Mouse (Mus musculus) monocyte, adult 2 months (primary cell): Measurements from ENCODE around the gene Chsy1.
A peak's percentile ranks its signal among the peaks of the same experiment; 100 is the strongest.

Source experiments
- DNase-seq, 2 experiments: peaks; one replicate each; pipeline ENCODE4 v3.0.0; 2022; ENCODE audit warnings: low spot score in 2 of 2, low read depth in 1 of 2

Gene Chsy1

DNA sequence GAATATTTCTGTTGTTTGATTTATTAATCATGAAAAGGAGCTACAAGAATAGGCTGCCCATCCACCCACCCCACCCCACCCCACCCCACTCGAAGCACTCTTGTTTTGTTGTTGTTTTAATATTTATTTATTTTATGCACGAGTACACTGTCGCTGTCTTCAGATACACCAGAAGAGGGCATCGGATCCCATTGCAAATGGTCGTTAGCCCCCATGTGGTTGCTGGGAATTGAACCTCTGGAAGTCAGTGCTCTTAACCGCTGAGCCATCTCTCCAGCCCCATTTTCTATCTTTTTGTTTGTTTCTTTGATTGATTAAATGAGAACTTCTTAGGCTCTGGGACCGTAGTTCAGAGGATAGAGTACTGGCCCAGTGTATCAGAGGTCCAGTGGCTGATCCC is 1.4 kb upstream of the Chsy1 start:
- no peak for DNase-seq

DNA sequence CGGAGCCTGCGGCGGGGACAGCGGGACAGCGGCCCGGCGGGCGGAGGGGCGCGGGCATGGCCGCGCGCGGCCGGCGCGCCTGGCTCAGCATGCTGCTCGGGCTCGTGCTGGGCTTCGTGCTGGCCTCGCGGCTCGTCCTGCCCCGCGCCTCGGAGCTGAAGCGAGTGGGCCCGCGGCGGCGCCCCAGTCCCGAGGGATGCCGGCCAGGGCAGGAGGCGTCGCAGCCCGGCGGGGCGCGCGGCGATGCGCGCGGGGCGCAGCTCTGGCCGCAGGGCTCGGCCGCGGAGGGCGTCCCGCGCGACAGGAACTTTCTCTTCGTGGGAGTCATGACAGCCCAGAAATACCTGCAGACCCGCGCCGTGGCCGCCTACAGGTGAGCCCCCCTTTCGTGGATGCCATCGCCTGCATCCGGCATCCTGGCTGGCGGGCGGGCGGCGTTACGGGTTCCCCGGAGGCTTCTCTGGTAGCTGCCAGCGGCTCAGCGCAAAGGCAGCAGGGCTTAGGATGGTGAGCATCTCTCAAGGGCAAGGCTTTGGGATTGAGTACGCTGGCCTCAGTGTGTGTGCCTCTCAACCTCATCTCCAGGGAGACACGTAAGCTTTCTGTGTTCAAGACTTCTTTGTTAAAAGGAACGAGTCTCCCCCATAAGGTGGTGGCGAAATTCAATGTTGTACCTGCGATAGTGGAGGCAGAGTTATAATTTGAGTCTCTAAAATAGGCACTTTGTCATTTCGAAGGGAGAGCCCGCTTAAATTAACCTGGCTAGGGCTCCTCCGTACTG is 730 bp downstream of the Chsy1 start:
- no peak for DNase-seq

DNA sequence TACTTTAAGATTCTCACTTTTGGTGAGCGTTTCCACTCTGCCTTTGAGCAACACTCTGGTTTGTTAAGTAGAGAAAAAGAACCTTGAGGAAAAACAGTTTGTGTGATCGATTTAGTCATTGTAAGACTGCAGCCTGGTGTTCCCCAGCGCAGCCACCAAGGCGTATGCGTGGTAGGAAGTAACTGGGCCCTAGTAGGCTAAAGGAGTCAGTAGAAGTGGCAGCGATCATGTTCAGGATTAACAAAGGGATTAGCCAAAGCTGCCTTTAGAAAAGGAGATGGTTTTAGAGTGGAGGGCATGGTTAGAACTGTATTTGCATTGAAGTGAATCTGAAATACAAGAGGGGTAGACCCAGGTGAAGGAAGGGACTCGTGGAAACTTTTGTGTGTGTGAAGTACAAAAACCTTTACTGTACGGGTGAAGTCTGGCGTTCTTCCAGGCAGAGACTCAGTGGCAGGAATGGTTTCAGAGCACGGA is 1.4 kb downstream of the Chsy1 start:
- no peak for DNase-seq

GRCm38 (mm10) chr7:66111211-66111610 is 1.9 kb downstream of the Chsy1 start:
- no peak for DNase-seq

- no peak for DNase-seq
Observed at GRCm38 (mm10) chr7:66113561-66113960, 4.2 kb downstream of the Chsy1 start.

DNA sequence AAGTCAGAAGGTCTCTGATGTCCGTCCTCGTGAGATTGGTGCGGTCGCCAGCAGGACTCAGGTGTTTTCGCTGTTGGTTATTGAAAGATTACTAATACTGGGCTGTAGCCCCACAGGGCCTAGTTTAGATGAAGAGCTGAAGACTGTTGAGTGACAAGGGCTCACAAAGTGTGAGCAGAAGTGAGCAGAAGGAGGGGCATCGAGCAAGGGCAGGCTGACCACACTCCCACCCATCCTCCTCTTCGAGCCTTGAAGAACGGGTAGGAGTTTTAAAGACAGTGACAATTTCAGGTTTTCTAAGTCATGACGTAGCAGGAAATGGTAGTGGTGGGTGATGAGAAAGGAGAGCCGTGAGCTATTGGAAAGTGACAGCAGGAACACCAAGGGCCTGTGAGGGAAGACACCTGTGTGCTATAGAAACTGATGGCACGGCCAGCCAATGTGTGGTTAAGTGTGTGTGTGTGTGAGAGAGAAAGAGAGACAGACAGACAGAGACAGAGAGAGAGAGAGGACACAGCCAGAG is 6.6 kb downstream of the Chsy1 start:
- no peak for DNase-seq

DNA sequence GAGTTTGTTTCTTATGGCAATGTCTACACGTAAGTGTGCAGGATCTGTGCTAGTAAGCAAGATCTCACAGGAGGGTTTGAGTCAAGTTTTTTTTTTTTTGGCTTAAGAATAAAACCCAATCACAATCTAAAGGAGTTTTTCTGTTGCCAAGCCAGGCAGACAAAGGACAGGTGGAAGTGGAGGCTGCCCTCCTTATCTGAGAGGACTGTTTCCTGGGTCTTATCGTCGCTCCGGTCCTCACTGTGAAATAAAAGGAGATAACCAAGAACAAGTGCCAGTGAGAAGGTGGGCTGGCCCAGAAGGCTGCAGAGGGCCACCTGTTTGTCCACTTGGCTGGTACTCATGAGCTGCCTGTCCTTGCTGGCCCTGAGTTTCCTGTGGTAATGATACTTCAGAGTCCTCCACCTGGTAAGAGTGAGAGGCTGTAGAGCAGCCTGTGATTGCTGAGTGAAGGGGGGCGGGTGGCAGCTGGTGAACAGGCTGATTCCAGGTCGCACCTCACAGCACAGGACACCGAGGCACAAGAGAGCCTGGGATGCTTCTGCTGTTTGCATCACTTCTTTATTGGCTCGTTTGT is 7.7 kb downstream of the Chsy1 start:
- DNase-seq, result no peak

DNA sequence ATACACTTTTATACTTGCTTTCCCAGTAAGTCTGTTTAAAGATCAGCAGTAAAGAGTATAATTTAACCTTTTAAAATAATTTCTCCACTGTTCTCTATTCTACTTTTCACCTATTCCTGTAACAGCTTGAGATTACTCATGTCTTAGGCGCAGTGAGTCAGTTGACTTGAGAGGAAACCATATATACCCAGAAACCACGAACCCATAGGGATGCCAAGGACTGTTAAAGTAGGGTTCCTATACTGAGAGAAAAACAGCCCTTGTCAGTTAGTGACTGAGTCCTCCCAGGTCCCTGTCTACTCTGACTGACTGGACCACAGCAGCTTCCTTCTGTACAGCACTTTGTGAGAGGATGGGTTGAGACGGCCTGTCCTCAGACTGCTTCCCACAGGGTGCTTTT is 8.7 kb downstream of the Chsy1 start:
- no peak for DNase-seq

- no peak for DNase-seq
Observed at GRCm38 (mm10) chr7:66118796-66119195, 9.5 kb downstream of the Chsy1 start.

DNA sequence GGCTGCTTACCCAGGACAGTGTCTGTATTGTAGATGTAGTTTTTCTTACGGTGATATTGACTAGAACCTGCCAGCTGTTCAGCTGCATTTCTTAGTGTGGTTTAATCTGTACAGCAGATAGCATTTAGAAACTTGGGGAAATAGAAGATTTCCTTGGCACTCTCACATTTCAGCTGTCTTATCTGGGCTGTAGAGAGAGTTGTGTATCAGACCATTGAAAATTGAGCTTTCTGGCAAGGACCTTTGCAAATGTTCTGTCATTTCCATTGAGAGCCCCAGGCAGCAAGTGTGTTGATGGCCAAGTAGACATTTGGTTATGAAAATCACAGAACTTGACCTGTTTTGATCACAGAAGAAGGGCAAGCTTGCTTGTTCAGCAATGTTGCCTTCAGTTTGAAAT is 10.8 kb downstream of the Chsy1 start:
- no peak for DNase-seq

DNA sequence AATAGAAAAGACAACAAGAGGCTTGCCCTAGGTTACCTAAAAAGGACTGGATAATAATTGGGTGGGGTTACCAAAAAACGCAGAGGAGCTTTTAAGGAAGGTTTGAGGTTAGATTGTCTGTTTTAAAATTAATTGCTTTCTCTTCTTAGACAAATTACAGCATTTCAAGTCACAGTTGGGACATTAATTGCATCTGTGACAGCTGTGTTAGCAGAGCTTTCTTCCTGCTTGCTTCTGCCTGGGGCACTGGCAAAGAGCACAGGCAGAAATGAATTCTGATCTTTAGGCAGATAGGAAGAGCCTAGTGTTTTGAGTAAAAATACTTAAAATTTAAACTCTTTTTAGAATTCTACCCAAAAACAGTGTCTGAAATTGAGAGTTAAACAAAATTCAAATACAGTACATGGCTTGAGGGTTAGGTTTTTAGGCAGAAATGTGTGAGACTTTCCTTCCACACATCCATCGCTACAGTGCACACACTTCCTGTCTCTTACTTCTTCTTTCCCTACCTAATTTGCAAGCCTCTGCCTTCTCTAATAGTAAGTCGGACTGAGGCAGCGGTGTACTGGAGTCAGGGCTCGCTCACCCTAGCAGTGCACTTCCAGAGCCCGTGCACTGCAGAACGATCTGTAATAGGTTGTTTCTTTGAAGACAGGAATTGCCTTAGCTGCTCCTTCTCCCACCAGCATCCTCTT is 11.5 kb downstream of the Chsy1 start:
- DNase-seq, result no peak

DNA sequence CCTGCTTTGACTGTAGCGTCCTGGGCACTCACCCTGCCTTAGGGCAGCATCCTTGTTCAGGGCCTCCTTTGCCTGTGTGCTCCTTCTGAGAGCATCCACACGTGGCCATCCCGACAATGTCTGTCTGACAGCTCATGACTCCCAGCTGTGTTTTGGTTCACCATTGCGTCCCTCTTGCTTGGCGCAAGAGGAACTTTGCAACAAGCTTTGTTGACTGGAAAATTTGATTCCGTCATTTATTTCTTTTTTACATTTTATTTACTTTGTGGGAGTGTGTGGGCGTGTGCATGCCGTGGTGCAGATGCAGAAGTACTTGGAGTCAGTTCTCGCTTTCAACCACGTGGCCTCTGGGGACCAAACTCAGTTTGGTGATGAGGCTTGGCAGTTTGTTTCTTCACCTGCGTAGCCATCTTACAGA is 15.2 kb downstream of the Chsy1 start:
- no peak for DNase-seq

DNA sequence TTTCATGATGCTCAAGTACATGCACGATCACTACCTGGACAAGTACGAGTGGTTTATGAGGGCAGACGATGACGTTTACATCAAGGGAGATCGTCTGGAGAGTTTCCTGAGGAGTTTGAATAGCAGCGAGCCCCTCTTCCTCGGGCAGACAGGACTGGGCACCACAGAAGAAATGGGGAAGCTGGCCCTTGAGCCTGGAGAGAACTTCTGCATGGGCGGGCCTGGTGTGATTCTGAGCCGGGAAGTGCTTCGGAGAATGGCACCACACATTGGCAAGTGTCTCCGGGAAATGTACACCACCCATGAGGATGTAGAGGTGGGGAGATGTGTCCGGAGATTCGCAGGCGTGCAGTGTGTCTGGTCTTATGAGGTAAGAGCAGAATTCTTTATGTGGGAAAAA is 16.1 kb downstream of the Chsy1 start:
- peak in 1 of 2 experiments; percentile 31 for DNase-seq

DNA sequence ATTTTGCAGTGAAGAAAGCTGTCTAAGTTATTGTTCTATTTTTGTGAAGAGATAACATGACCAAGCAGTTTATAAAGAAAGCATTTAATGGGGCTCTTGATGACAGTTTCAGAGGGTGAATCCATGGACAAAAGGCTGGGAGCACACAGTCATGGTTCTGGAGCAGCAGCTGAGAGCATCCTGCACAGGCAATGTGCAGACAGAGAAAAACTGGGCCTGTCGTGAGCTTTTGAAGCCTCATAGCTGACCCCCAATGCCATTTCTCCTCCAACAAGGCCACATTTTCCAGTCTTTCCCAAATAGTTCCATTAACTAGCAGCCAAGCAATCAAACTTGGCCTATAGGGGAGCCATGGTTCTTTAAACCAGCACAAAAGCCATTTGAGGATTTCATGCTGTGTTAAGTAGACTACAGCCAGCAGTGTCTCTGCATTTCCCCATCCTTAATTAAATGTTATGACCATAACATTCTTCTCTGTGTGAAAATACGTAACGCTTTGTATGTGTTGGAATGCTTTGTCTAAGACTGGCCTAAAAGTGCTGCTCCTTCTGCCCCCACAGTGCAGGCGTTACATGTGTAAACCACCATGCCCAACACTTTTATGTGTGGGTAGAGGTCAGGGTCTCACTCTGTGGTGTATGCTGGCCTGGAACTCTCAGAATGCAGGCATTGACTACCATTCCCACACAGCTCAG is 18.8 kb downstream of the Chsy1 start:
- DNase-seq, result no peak

DNA sequence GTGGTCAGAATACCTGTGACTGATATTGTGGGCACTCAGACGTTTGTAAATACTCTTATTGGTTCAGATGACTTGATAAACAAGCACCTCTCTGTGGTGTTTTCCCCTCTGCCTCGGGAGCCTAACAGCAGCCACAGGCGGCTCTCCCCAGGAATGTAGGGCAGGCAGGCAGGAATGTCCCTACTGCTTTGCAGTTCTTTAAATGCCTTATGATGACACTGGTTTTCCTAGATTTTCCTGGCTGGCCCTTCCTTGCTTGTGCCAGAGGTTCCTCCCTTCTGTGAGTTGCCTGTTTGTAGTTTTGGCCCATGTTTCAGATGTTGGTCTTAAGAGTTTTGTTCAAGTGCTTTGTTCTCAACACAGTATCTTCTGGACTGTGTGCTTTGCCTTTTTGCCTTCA is 19.5 kb downstream of the Chsy1 start:
- no peak for DNase-seq

- DNase-seq, result no peak
Observed at GRCm38 (mm10) chr7:66130296-66130695, 21.0 kb downstream of the Chsy1 start.

DNA sequence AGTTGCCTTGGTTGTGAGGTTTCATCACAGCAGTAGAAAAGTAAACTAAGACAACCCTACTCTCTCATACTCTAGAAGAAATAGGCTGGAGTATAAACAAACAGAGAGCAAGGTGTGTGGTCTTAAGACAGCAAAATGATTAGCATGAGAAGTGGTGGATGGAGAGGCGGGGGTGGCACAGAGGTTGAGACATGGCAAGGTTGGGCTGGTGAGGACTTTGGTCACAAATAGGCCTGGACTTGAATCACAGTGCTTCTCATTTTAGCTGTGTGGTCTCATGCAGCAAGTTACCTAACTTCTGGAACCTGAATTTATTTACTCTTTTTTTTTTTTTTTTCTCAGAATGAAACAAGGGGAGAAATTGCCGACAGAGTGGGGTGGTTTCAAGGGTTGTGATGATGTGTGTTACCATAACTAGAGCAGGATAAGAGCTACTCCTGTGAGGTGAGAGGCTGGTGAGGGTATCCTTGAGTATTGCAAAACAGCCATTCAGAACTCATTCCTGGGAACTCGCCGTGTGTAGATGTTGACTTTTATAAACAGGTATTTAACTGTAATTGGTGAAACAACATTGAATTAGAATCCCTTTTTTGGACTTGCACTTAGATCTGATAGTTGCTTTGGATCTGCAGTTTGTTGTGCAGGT is 22.6 kb downstream of the Chsy1 start:
- no peak for DNase-seq

- no peak for DNase-seq
Observed at GRCm38 (mm10) chr7:66134154-66134553, 24.8 kb downstream of the Chsy1 start.

GRCm38 (mm10) chr7:66135644-66136043 is 26.3 kb downstream of the Chsy1 start:
- DNase-seq, result peak in 1 of 2 experiments; percentile 12

GRCm38 (mm10) chr7:66136187-66136586 is 26.9 kb downstream of the Chsy1 start:
- no peak for DNase-seq

GRCm38 (mm10) chr7:66137309-66137708 is 28.0 kb downstream of the Chsy1 start:
- no peak for DNase-seq
